Mouse (Mus musculus) ES-E14 (cell line): ENCODE measurements around the gene Dctpp1.

Source experiments
- CHD2 ChIP-seq: IDR thresholded peaks from 2 replicates; pipeline ENCODE4 v1.6.1; 2014; ENCODE audit warnings: mild to moderate bottlenecking, low read depth, low read length, inconsistent platforms
- MAFK ChIP-seq: IDR thresholded peaks from 2 replicates; pipeline ENCODE4 v1.6.1; 2014; ENCODE audit warnings: mild to moderate bottlenecking, low read depth, low read length, inconsistent platforms; ENCODE audit not compliant: insufficient read depth

- TF ChIP-seq MAFK (no peak), CHD2 (no peak)
Measured at GRCm38 (mm10) chr7:127255008-127255407, 5.5 kb downstream of the Dctpp1 start.
